Mouse (Mus musculus) stomach, embryonic 14.5 days (tissue): ENCODE measurements around the gene Mast1. TPM values are rescaled to one million over a fixed set of nuclear protein-coding genes. Genes with fewer than 3 reads are reported as not detected.
A peak's percentile ranks its signal among the peaks of the same experiment; 100 is the strongest.

Source experiments
- ATAC-seq: fragments of 200-750 bp; cut with Nextera tagmentation; 2 replicates; pipeline ENCODE4 v1.8.0; 2017; ENCODE audit warnings: low read depth, moderate TSS enrichment; ENCODE audit not compliant: insufficient number of reproducible peaks, insufficient read depth, low FRiP score
- H3K27ac ChIP-seq: fragments of 300-500 bp; sonication (generic); 2 replicates; pipeline ENCODE4 v1.5.1; 2014; ENCODE audit warnings: mild to moderate bottlenecking, low read length, moderate library complexity, mixed read lengths
- H3K27me3 ChIP-seq: fragments of 300-500 bp; sonication (generic); 2 replicates; pipeline ENCODE4 v1.6.1; 2014; ENCODE audit warnings: low read length, control low read depth, mixed read lengths; ENCODE audit not compliant: control insufficient read depth, insufficient read depth
- H3K36me3 ChIP-seq: fragments of 300-500 bp; sonication (generic); 2 replicates; pipeline ENCODE4 v1.6.1; 2014; ENCODE audit warnings: mild to moderate bottlenecking, control low read depth, low read length, moderate library complexity, mixed read lengths; ENCODE audit not compliant: control insufficient read depth, insufficient read depth
- H3K4me1 ChIP-seq: fragments of 300-500 bp; sonication (generic); 2 replicates; pipeline ENCODE4 v1.6.1; 2014; ENCODE audit warnings: low read length, control low read depth, mixed read lengths; ENCODE audit not compliant: control insufficient read depth, insufficient read depth
- H3K4me2 ChIP-seq: fragments of 300-500 bp; sonication (generic); replicated peaks from 2 replicates; pipeline ENCODE4 v1.6.1; 2014; ENCODE audit warnings: low read depth, low read length, control low read depth
- H3K4me3 ChIP-seq: fragments of 300-500 bp; sonication (generic); 2 replicates; pipeline ENCODE4 v1.5.1; 2014; ENCODE audit warnings: low read depth, low read length, control low read depth
- H3K9ac ChIP-seq: fragments of 300-500 bp; sonication (generic); replicated peaks from 2 replicates; pipeline ENCODE4 v1.6.1; 2014; ENCODE audit warnings: low read depth, mild to moderate bottlenecking, control low read depth, low read length, moderate library complexity, mixed read lengths
- H3K9me3 ChIP-seq: fragments of 300-500 bp; sonication (generic); 2 replicates; pipeline ENCODE4 v1.6.1; 2016; ENCODE audit warnings: low read depth, low read length, control low read depth; ENCODE audit not compliant: control insufficient read depth
- WGBS: fragments of 180-500 bp; shearing (Covaris S2); extraction: QIAGEN DNeasy Blood & Tissue Kit; methylation state at CpG from one replicate; pipeline ENCODE4 v1.1.7; 2014; 5-methylcytosine and 5-hydroxymethylcytosine counted together
- polyA plus RNA-seq: library from polyadenylated mRNA; unstranded; fragments of >200 nt; fragmentation: Nextera tagmentation; extraction: Ambion mirVana; gene quantifications from 2 replicates; pipeline ENCODE4 v1.2.1, GENCODE M21; 2014

Gene Mast1
- polyA plus RNA-seq, 1 experiment from 2014 or later: 2.2 TPM

GRCm38 (mm10) chr8:84904351-84904750 lies 32.8 kb downstream of the Mast1 start:
- H3K27me3 ChIP-seq: no peaks in the 10 kb centered on the region
- H3K4me3 ChIP-seq: no peak overlapping the region
- no peaks in the 10 kb centered on the region; the same call in 1 of the 2 replicates for H3K4me1 ChIP-seq
- no peaks in the 10 kb centered on the region for H3K9me3 ChIP-seq
- no peak for ATAC-seq
- no peak overlapping the region for H3K9ac ChIP-seq
- H3K27ac ChIP-seq: no peak overlapping the region
- 89% methylated on average over 7 of the region's 7 CpGs for WGBS
- no peak overlapping the region for H3K4me2 ChIP-seq
- H3K36me3 ChIP-seq: no peaks in the 10 kb centered on the region

GRCm38 (mm10) chr8:84902920-84903661 lies 34.1 kb downstream of the Mast1 start:
- H3K4me3 ChIP-seq: peak overlapping the region; percentile 63
- WGBS: under 1% methylated on average over 68 of the region's 68 CpGs
- peak overlapping the region; percentile 69 for H3K27ac ChIP-seq
- ATAC-seq: peak; percentile 90
- peak overlapping the region; percentile 93 for H3K4me2 ChIP-seq
- no peaks in the 10 kb centered on the region for H3K4me1 ChIP-seq
- H3K9ac ChIP-seq: peak overlapping the region; percentile 71
- no peaks in the 10 kb centered on the region for H3K36me3 ChIP-seq
- H3K27me3 ChIP-seq: no peaks in the 10 kb centered on the region
- no peaks in the 10 kb centered on the region for H3K9me3 ChIP-seq

GRCm38 (mm10) chr8:84902367-84902919 lies 34.7 kb downstream of the Mast1 start:
- ATAC-seq: no peak; the same call in 1 of the 2 replicates
- Histone ChIP-seq H3K36me3 (no peaks in the 10 kb centered on the region), H3K27me3 (no peaks in the 10 kb centered on the region), H3K4me3 (peak overlapping the region; percentile 63), H3K4me2 (peak overlapping the region; percentile 93), H3K9ac (peak overlapping the region; percentile 71), H3K27ac (peak overlapping the region; percentile 69; the same call in 1 of the 2 replicates), H3K9me3 (no peaks in the 10 kb centered on the region), H3K4me1 (no peaks in the 10 kb centered on the region)
- 4% methylated on average over 24 of the region's 24 CpGs for WGBS

GRCm38 (mm10) chr8:84901752-84902151 lies 35.4 kb downstream of the Mast1 start, which contains the start of gene Klf1:
TSS of gene Klf1 (plus strand) at chr8:84901928.
- WGBS: 70% methylated on average over 3 of the region's 3 CpGs
- Histone ChIP-seq H3K36me3 (no peaks in the 10 kb centered on the region), H3K9me3 (no peaks in the 10 kb centered on the region), H3K27me3 (no peaks in the 10 kb centered on the region), H3K27ac (peak within 1 kb of the TSS; percentile 69; the same call in 1 of the 2 replicates), H3K4me1 (no peaks in the 10 kb centered on the region), H3K9ac (peak within 1 kb of the TSS; percentile 71), H3K4me2 (peak within 1 kb of the TSS; percentile 93), H3K4me3 (peak within 1 kb of the TSS; percentile 63)
- ATAC-seq: no peak

- H3K4me2 ChIP-seq: no peak overlapping the region
- H3K4me1 ChIP-seq: no peaks in the 10 kb centered on the region
- H3K27me3 ChIP-seq: no peaks in the 10 kb centered on the region
- no peaks in the 10 kb centered on the region for H3K9me3 ChIP-seq
- no peaks in the 10 kb centered on the region for H3K36me3 ChIP-seq
- no peak overlapping the region for H3K27ac ChIP-seq
- H3K9ac ChIP-seq: no peak overlapping the region
- 49% methylated on average over 4 of the region's 4 CpGs for WGBS
- no peak overlapping the region for H3K4me3 ChIP-seq
- ATAC-seq: no peak
Measured at GRCm38 (mm10) chr8:84901071-84901470, 36.1 kb downstream of the Mast1 start.

- Histone ChIP-seq H3K4me3 (no peak overlapping the region), H3K27me3 (no peaks in the 10 kb centered on the region), H3K36me3 (no peaks in the 10 kb centered on the region), H3K4me2 (no peak overlapping the region), H3K9me3 (no peaks in the 10 kb centered on the region), H3K4me1 (peaks cover 6% of the 10 kb centered on the region; the same call in 1 of the 2 replicates), H3K9ac (no peak overlapping the region), H3K27ac (no peak overlapping the region)
- no peak for ATAC-seq
- 84% methylated on average over 5 of the region's 5 CpGs for WGBS
Measured at GRCm38 (mm10) chr8:84895963-84896362, 41.2 kb downstream of the Mast1 start.

- Histone ChIP-seq H3K4me1 (peaks cover 6% of the 10 kb centered on the region; the same call in 1 of the 2 replicates), H3K27me3 (no peaks in the 10 kb centered on the region), H3K4me2 (peak within 1 kb of the TSS; percentile 76), H3K9ac (peak within 1 kb of the TSS; percentile 47), H3K27ac (0 out of 2 replicates have a peak within 1 kb of the TSS, but pooled peaks have one; percentile 2), H3K4me3 (peak within 1 kb of the TSS; percentile 54), H3K9me3 (no peaks in the 10 kb centered on the region), H3K36me3 (0 out of 2 replicates have a peak, but pooled peaks cover 4% of the 10 kb centered on the region)
- 1% methylated on average over 11 of the region's 11 CpGs for WGBS
- ATAC-seq: peak; percentile 97
Measured at GRCm38 (mm10) chr8:84893709-84894134, 43.4 kb downstream of the Mast1 start, which contains the start of gene Gcdh. TSS of gene Gcdh (minus strand) at chr8:84893921.

- Histone ChIP-seq H3K9ac (peak overlapping the region; percentile 47), H3K4me2 (peak overlapping the region; percentile 76), H3K9me3 (no peaks in the 10 kb centered on the region), H3K36me3 (peaks cover 7% of the 10 kb centered on the region; the same call in 1 of the 2 replicates), H3K4me3 (peak overlapping the region; percentile 54), H3K27ac (0 out of 2 replicates have a peak overlapping the region, but pooled peaks have one; percentile 2), H3K27me3 (no peaks in the 10 kb centered on the region), H3K4me1 (peaks cover 6% of the 10 kb centered on the region; the same call in 1 of the 2 replicates)
- 8% methylated on average over 31 of the region's 31 CpGs for WGBS
- 0 out of 2 replicates have a peak, but pooled peaks have one; percentile 38 for ATAC-seq
Measured at GRCm38 (mm10) chr8:84892993-84893708, 44.0 kb downstream of the Mast1 start.
